Mouse (Mus musculus) thymus, postnatal 14 days (tissue): ENCODE data around the gene Dok1.
A peak's percentile ranks its signal among the peaks of the same experiment; 100 is the strongest.

Experiments
- DNase-seq: peaks from one replicate; pipeline ENCODE4 v3.0.0; 2021

Gene Dok1

GRCm38 (mm10) chr6:83013444-83013843 is 19.8 kb downstream of the Dok1 start:
- DNase-seq: peak; percentile 27

- no peak for DNase-seq
These were observed 21.5 kb downstream of the Dok1 start for GRCm38 (mm10) chr6:83011756-83012155.

- no peak for DNase-seq
These were observed 22.0 kb downstream of the Dok1 start for GRCm38 (mm10) chr6:83011255-83011654.

- DNase-seq: no peak
These were observed 23.3 kb downstream of the Dok1 start for GRCm38 (mm10) chr6:83010010-83010409.

GRCm38 (mm10) chr6:83008659-83009058 is 24.6 kb downstream of the Dok1 start:
- DNase-seq: no peak

- no peak for DNase-seq
These were observed 27.2 kb downstream of the Dok1 start for GRCm38 (mm10) chr6:83006114-83006513.

GRCm38 (mm10) chr6:83005444-83006011 is 27.7 kb downstream of the Dok1 start:
- no peak for DNase-seq

GRCm38 (mm10) chr6:83004872-83005271 is 28.4 kb downstream of the Dok1 start:
- DNase-seq: peak; percentile 23

- DNase-seq: no peak
These were observed 29.0 kb downstream of the Dok1 start for GRCm38 (mm10) chr6:83004309-83004708.

GRCm38 (mm10) chr6:83003850-83004249 is 29.4 kb downstream of the Dok1 start:
- no peak for DNase-seq

- DNase-seq: no peak
These were observed 30.2 kb downstream of the Dok1 start for GRCm38 (mm10) chr6:83003082-83003481.

GRCm38 (mm10) chr6:82999986-83000385 is 33.3 kb downstream of the Dok1 start:
- DNase-seq: no peak

- peak; percentile 29 for DNase-seq
These were observed 34.9 kb downstream of the Dok1 start for GRCm38 (mm10) chr6:82998326-82998725.

GRCm38 (mm10) chr6:82997511-82998102 is 35.7 kb downstream of the Dok1 start:
- DNase-seq: no peak

- DNase-seq: peak; percentile 90
These were observed 36.4 kb downstream of the Dok1 start for GRCm38 (mm10) chr6:82996740-82997315.

GRCm38 (mm10) chr6:82994372-82994771 is 38.9 kb downstream of the Dok1 start:
- DNase-seq: no peak

GRCm38 (mm10) chr6:82993696-82994095 is 39.6 kb downstream of the Dok1 start:
- DNase-seq: no peak

GRCm38 (mm10) chr6:82987411-82987971 is 45.8 kb downstream of the Dok1 start:
- no peak for DNase-seq
